Mouse (Mus musculus): ENCODE data around the gene Hap1. TPM values are rescaled to one million over a fixed set of nuclear protein-coding genes. Genes with fewer than 3 reads are reported as not detected.
"Not testable (repeated sequence)": the region's sequence is repeated elsewhere in the genome, so short reads cannot be mapped to it uniquely, and the experiment has no call there.

Hap1 gene
- total RNA-seq, 2 experiments from 2014 or later = 46.9 to 49.7 TPM

DNA sequence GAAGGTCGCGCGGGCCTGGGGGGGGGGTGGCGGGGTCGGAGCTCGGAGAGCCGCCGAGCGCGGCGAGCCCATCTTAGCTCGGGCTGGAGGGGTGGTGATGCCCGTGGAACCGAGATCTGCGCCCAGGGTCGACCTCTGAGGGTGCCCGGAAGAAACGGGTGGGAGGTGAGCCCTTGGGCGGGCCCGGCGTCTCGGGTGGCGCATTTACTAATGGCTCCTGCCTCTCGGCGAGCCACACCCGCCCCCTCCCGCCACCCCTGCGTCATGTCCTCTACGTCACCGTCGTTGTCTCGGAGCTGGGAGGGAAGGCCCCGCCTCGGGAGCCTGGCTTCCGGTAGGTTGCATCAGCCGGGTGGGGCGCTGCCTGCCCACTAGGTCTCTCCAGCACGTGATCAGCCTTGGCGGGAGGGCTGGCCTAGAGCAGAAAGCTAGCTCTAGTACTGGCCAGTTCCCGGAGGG lies 35.7 kb downstream of the Hap1 start:
- peak; percentile 89 to 90 for DNase-seq (ENCODE audit: low spot score in 2 of 2)

- DNase-seq (ENCODE audit: low spot score in 2 of 2) = peak; percentile 99 to 100
Measured at GRCm38 (mm10) chr11:100319492-100320171, 36.3 kb downstream of the Hap1 start, which contains the start of gene Eif1. Gene Eif1 (plus strand): TSS chr11:100319885.

- no peak for DNase-seq (ENCODE audit: low spot score in 2 of 2)
Measured at GRCm38 (mm10) chr11:100318529-100319451, 37.1 kb downstream of the Hap1 start.

- DNase-seq (ENCODE audit: low spot score in 2 of 2) = no peak
Measured at GRCm38 (mm10) chr11:100317826-100318380, 38.0 kb downstream of the Hap1 start.

DNA sequence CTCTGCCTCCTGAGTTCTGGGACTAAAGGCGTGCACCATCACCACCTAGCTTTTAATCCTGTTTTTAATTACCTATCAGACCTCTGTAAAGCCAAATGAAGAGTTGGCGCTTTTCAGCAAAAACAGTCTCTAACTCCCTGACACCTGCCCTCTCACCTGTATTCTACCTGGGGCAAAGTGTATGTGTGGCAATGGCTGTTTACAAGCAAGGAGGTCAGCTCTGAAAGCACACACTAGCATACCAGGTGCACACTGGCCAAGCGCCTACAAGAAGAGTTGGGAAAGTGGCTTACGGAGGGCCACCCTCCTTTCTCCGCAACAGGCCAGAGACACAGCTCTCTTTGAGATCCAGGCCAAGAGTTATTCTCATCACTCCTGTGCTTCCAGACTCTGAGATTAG lies 40.5 kb downstream of the Hap1 start:
- DNase-seq (ENCODE audit: low spot score in 2 of 2) = no peak

DNA sequence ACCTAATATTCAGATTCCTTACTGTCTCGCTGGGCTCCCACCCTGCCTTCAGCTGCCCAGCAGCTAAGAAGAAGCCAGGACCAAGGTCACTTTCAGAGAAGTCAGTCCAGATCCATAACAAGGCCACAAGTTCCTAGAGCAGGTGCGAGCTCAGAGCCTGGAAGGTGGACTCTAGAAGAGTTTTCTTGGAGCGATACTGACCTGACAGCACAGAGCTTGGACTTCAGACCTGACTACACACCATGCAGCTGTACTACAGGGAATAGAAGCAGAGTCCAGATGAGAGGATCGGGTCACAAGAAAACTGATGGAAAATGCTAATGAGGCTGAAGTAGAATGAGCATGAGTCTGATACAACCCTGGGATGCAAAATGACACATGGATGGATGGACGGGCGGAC lies 42.5 kb downstream of the Hap1 start:
- DNase-seq (ENCODE audit: low spot score in 2 of 2) = no peak

DNA sequence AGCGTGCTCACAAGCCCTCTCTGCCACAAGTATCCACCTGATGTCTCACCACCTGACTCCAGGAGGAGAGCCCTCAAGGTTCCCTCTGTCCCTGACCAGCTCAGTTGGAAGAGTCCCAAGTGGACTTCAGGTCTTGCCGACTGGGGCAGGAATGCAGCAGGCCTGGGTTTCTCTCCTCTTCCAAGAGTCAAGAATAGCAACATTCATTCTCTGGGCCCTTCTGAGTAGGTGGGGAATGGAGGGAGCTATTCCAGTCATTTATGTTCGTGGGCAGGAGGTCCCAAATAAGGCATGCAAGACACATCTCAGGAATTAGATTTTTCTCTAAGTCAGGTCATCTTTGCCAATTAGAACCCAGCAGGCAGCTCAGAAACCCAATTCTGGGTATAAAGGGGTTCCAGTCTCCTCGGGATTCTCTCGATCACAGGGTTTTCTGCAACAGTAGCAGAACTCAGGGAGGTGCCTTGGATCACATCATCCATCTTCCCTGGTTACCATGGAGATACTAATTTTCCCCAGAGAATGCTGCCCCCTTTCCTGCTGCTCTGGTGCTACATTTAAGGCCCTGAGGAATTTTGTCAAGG lies 43.7 kb downstream of the Hap1 start:
- DNase-seq (ENCODE audit: low spot score in 2 of 2) = no peak

GRCm38 (mm10) chr11:100311656-100312055 lies 44.3 kb downstream of the Hap1 start:
- DNase-seq (ENCODE audit: low spot score in 2 of 2) = no peak

DNA sequence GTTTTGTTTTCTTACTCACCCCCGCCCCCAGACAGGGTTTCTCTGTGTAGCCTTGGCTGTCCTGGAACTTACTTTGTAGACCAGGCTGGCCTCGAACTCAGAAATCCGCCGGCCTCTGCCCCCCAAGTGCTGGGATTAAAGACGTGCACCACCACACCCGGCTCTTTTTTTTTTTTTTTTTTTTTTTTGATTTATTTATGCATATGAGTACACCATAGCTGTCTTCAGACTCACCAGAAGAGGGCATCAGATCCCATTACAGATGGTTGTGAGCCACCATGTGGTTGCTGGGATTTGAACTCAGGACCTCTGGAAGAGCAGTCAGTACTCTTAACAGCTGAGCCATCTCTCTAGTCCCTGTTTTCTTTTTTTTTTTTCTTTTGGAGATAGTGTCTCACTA lies 47.3 kb downstream of the Hap1 start:
- DNase-seq (ENCODE audit: low spot score in 2 of 2) = not testable (repeated sequence)

GRCm38 (mm10) chr11:100307900-100308299 lies 48.0 kb downstream of the Hap1 start:
- DNase-seq (ENCODE audit: low spot score in 2 of 2) = no peak

DNA sequence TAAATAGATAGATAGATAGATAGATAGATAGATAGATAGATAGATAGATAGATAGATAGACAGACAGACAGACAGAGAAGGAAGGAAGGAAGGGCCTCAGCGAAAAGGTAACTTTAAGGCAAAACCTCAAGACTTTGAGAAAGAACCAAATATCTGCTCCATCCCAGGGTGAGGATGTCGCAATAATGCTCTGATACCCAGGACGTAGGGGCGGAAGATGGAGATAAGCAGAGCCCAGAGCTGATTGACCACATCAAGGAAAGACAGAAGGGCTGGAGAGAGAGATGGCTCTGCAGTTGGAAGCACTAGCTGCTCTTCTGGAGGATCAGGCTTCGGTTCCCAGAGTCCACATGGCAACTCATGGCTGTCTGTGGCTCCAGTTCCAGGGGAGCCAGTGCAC lies 54.6 kb downstream of the Hap1 start:
- DNase-seq (ENCODE audit: low spot score in 2 of 2) = no peak

- peak; percentile 66 to 74 for DNase-seq (ENCODE audit: low spot score in 2 of 2)
Measured at GRCm38 (mm10) chr11:100300293-100300692, 55.6 kb downstream of the Hap1 start.

DNA sequence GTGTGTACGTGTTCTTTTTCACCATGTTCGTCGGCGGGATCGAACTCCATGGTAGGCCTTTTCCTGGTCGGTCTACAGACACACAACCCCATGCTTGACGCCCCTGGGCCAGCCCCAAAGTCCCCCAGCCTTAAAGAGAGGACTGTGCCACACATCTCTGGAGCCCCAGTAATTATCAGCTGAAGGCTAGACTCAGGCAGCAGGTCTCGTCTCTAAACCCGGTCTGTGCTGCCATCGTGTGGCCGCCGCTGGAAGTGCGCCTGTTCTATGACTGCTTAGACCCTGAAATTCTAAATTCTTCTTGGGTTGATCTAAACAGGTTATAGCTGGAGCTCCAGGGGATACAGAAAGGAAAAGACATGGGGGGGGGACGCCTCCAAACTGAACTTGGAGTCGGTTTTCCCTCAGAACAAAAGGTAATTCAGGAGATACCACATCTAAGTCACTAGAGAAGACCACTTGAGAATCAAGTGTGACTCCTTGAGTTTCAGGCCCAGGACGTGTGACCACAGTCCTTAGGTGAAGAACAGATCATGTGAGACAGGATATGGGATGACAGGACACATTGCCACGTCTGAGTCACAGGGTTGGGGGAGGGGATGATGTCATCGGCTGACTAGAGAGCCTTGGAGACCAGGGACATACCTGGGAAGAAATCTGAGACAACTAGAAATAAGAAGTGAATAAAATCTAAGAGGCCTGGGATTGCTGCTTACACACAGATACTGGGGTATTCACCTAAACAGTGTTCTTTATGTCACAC lies 57.5 kb downstream of the Hap1 start:
- peak; percentile 82 to 84 for DNase-seq (ENCODE audit: low spot score in 2 of 2)

- no peak for DNase-seq (ENCODE audit: low spot score in 2 of 2)
Measured at GRCm38 (mm10) chr11:100297801-100298200, 58.1 kb downstream of the Hap1 start.

Other genes with a start within 250 kb of the Hap1 start
- gene Krt13, start 234.6 kb downstream of the Hap1 start, total RNA-seq (2021) = not detected
- gene Krt15, start 220.2 kb downstream of the Hap1 start, total RNA-seq (2021) = not detected
- gene Krt19, start 207.5 kb downstream of the Hap1 start, total RNA-seq (2021) = 1 to 10 TPM; 2.2 to 5.9 TPM
- not detected for gene Krt9, start 162.9 kb downstream of the Hap1 start, total RNA-seq (2021)
- under 1 TPM in 1 of 2 experiments, not detected in 1; 0.54 TPM for gene Krt14, start 148.6 kb downstream of the Hap1 start, total RNA-seq (2021)
- gene Krt16, start 107.2 kb downstream of the Hap1 start, total RNA-seq (2021) = not detected
- gene Krt17, start 95.1 kb downstream of the Hap1 start, total RNA-seq (2021) = not detected
- not detected for gene Krt42, start 86.3 kb downstream of the Hap1 start, total RNA-seq (2021)
- gene Eif1, start 36.2 kb downstream of the Hap1 start, total RNA-seq (2021) = 1,000 to 10,000 TPM; 1,436 to 1,462 TPM
- not detected for gene Gast, start 21.7 kb downstream of the Hap1 start, total RNA-seq (2021)
- gene Jup, start 41.6 kb upstream of the Hap1 start, total RNA-seq (2021) = 10 to 100 TPM; 55.3 to 64.5 TPM
- gene P3h4, start 58.7 kb upstream of the Hap1 start, total RNA-seq (2021) = 10 to 100 TPM; 26.3 to 33.5 TPM
- gene Fkbp10, start 59.6 kb upstream of the Hap1 start, total RNA-seq (2021) = 10 to 100 TPM; 13.4 to 19.0 TPM
- gene Nt5c3b, start 85.7 kb upstream of the Hap1 start, total RNA-seq (2021) = 10 to 100 TPM; 45.6 to 50.0 TPM
- under 1 TPM; 0.67 to 0.96 TPM for gene Klhl10, start 85.8 kb upstream of the Hap1 start, total RNA-seq (2021)
- 10 to 100 TPM; 51.5 to 58.3 TPM for gene Klhl11, start 116.6 kb upstream of the Hap1 start, total RNA-seq (2021)
- 1,000 to 10,000 TPM; 1,875 to 2,782 TPM for gene Acly, start 171.9 kb upstream of the Hap1 start, total RNA-seq (2021)
- 10 to 100 TPM in 1 of 2 experiments, 1 to 10 TPM in 1; 8.8 to 18.8 TPM for gene Ttc25, start 189.5 kb upstream of the Hap1 start, total RNA-seq (2021)
- gene Cnp, start 218.8 kb upstream of the Hap1 start, total RNA-seq (2021) = 10 to 100 TPM; 33.2 to 40.6 TPM

All from adrenal gland, adult 18-20 months (tissue).